Mouse (Mus musculus) urinary bladder, adult 2 months (tissue): ENCODE measurements around the gene Col6a5. TPM values are rescaled to one million over a fixed set of nuclear protein-coding genes. Genes with fewer than 3 reads are reported as not detected.

Experiments used
- DNase-seq: peaks from one replicate; pipeline ENCODE4 v3.0.0; 2022; ENCODE audit warnings: low spot score
- polyA plus RNA-seq: library from polyadenylated mRNA; depleted of rRNA; stranded (reverse); fragments of >200 nt; gene quantifications from 2 replicates; pipeline ENCODE4 v1.2.3, GENCODE M21; 2012; rRNA removed

Col6a5 gene
- 4.1 and 4.8 TPM in 2 replicates for polyA plus RNA-seq

DNA sequence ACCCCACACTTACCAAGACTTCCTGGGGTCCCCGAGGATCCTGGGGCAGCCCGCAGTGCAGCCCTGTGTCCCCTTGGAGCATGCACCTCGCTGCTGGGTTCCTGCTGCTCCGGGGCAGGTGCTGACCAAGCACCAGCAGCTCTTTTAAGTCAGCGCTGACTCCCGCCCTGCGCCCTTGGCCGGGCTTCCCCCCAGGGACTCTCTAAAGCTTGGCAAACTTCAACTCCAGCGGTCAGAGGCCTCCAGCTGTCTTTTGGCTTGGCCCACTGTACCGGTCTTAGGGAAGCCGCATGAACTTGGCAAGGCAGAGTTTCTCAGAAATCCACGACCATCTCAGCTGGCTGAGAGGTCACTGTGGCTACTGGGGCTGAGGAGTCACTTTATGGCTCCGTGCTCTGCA lies at the start of gene Col6a5:
Col6a5 (minus strand) TSS at position 111 of the 400 bp plus-strand sequence.
- no peak for DNase-seq

DNA sequence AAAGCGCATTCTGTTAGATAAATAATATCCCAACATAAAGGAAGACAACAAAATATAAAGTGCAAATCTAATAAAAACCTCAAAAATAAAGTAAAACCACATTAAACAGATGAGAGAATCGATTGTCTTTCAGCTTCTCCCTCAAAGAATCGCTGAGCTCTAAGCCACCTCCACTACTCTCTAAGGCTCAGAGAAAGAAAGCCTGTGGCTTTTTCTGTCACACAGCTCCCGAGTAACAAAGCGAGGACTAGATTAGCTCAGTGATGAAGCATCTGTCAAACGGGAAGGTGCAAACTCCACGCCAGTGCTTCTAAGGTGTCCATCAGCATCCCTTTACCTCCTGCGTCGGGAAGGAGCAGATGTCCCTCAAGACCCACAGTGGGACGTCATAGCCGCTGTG lies 37.5 kb upstream of the Col6a5 start:
- no peak for DNase-seq

DNA sequence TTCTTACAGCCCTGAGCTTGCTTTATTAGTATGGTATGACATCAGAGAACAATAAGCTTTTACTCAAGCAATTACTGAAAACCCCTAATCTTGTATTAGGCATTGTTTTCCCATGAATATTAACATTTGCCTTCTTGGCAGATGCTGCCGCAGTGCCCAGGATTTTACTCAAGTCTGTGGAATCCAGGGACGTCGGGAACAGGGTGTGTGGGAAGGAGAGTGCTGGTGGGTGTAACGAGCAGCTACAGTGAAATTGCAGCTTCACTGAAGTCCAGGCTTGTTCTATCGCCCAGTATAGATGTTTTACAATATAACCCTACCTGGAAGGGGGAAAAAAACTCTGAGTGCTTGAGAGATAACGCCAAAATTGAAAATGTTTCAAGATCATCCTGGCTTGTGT lies 32.0 kb upstream of the Col6a5 start:
- DNase-seq, result no peak

DNA sequence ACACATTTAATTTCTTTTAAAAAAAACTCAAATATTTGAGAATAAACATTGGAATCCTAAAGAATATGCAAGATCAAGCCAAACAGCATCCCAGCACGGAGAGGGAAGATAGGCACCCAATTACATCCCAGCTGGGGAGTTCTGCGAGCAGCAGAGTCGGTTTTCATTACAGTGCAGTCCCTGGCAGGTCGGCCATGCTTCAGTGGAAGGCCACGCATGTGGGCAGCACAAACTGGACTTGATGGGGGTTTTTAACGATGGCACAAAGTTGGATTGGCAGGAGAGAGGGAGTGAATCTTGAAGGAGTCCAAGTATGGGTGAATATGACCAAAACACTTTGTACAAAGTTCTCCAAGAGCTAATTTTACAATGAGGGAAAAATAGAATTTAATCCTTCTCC lies 29.7 kb upstream of the Col6a5 start:
- no peak for DNase-seq

DNA sequence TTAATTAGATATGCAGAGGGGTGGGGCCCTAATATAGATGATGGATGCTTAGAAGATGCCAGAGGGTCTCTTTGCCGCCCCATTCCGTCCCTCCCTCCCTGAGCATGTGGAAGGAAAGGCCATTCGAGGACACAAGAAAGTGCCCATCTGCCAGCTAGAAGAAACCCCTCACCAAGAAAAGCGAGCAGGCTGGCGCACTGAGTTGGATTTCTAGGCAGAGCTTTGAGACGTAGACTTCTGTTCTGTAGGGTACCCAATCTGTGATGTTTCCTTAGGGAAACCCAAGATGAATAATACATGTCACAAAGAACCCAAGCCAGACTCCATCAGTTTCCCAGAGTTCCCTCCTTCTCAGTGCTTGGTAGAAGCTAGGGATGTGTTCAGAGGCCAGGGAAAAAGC lies 29.0 kb upstream of the Col6a5 start:
- DNase-seq, result no peak

DNA sequence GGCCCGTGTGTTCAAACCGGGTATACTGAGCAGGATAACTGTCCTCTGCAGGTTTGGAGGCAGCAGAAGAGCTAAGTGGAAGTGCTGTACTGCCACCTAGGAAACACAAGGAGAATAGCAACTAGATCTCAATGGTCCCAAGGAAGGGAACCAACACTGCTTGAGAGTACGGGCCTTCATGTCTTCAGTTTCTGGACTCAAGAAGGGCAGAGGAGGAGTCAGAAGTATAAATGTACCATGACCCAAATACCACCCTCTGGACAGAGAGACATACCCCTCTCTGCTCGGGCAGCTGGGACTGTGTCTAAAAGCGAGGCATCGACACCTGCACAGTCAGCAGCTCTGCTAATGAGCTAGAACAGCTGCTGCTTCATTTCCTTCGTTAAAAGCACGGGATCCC lies 27.7 kb upstream of the Col6a5 start:
- no peak for DNase-seq

DNA sequence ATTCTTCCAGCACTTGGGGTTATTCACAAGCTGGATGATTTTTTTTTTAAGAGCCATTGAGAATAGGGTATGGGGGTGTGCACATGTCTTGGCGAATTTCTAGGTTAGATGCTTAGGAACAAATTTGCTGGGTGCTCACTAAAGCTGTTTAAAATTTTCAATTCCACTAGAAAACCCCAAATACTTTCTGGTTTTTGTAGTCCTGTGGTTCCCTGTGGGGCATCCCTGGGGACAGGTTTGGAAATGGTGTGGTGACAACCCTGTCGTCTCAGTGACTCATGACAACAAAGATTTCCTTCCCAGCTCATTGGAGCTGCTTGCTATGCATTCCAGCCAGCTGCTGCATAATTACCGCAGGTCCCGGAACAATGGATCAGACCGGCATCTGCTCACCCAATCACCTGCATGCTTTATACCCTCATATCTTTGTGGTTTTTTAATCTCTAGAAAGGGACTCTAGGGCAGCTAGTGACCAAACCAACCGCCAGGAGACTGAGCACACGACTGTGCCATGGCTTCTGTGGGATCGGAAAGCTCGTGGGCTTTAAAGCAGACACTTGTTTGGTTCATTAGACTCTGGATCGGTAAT lies 24.6 kb upstream of the Col6a5 start:
- no peak for DNase-seq

DNA sequence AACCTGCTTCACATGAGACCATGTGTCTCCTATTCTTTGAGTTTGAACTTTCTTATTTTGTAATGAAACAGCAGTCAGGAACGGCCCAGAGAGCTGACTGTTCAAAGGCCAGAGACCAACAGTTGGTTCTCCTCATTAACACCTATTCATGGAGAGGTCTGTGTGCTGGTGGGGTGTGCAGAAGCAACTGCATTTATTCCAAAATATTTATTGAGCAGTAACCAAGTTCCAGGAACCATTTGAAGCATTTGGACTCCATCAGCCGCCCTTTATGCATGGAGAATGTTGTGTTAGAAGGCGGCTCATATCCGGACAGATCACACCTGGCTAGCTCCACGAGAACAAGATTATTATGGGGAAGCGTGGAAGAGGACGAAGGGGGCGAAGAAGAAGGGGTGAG lies 18.0 kb upstream of the Col6a5 start:
- no peak for DNase-seq

DNA sequence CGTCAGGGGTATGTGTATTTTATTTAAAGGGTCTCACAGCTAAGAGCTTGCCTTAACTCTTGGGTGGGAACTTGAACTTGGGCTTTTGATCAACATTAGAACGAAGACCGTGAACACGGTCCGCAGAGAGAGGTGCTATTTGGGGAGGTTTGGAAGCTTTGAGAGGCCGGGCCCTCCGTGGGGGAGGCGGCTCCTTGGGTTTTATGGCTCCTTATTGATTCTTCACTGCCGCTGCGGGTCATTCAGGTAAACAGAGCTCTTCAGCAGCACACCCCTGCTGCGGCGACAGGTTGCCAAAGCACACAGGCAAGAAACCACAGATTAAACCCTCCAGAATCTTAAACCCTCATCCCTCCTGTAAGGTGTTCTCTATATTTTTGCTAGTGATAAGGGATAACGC lies 16.4 kb upstream of the Col6a5 start:
- DNase-seq, result no peak

DNA sequence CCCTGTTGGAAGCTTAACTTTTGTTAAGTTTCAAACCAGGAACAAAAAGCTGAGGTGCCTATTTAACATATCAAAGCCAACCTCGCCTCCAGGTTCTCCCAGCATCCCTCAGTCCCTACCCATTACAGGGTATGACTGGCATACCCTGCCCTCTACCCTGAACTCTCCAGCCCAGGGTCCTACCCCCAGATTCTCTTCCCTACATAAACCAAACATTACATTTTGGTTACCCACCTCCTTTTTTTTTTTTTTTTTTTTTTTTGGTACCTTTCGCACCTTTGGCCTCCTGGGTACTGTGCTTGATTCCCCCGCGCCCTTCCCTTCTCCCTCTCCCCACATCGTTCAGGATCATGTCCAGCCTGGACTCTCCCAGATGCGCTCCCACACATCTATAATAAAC lies 15.9 kb upstream of the Col6a5 start:
- DNase-seq, result no peak

DNA sequence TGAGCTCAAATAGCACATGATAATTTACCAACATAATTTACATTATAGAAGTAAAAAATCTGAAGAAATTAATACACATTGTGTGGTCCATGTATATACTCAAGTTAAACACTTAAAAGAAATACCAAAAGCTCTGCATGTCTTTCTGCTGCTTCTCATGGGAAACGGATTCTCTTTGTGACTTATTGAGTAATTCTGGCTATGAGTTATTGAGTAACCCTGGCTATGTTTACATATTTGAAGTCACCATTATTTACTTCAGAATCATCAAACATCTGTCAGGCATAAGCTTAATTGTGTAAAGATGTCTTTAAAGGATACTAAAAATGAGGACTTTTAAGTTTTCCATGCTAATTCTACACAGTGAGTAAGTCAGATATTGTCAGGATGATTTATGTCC lies 13.3 kb upstream of the Col6a5 start:
- no peak for DNase-seq

DNA sequence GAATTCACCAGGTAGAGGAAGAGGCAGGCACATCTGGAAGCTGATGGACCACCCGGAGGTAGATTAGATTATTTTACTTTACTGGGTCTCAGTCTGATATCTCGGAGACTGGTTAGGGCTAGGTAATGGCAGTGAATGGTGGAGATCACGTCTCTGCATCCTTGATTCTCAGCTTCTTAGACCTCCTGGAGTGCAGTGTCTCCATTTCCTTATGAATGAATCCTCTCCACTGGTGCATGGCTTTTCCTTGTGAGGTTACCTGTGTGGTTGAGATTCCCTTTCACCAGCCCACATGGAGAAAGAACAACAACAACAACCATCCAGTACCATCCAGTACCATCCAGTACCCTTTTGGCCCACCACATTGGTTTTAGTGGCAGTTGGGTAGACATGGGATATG lies 11.6 kb upstream of the Col6a5 start:
- DNase-seq, result no peak

DNA sequence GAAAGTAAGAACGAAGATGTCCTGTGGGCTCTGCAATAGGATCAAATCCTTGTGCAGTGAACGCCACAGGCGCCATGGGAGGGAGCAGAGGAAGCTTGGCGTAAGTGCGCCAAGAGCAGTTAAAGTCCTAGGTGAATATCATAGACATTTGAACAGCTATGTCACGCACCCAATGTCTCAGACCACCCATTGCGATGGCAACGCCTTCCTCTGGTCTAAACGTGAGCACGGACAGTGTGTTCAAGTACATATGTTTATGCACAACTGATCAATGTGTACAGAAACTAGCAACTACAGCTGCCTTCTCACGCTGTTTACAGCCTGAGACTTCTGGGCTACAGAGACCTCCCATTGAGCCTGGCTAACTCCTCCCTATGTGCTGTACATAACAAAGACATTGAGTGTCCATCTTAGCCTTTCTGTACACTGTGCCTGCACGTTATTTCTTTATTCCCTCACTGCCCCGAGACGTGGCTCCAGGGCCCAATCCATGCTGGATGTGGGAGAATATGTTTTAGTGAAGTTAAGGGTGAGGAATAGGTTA lies 11.0 kb upstream of the Col6a5 start:
- DNase-seq, result no peak

DNA sequence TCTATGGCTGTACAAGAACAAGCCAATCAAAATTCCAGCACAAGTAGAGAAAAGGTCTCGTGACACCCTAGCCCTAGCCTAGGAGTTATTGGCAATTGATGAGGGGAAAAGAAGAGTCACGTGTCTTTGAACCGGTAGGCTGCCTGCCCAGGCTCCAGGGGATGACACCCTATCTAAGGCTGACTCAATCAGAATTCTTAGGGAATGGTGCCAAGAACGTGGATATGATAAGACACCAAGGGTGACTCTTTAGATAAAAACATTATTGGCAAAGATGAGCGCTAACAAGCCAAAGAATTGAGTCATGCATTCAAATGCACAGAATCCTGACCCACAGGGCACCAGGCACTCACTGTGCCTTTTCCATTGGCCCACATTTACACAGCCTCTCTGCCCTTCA lies 10.5 kb upstream of the Col6a5 start:
- DNase-seq, result no peak

DNA sequence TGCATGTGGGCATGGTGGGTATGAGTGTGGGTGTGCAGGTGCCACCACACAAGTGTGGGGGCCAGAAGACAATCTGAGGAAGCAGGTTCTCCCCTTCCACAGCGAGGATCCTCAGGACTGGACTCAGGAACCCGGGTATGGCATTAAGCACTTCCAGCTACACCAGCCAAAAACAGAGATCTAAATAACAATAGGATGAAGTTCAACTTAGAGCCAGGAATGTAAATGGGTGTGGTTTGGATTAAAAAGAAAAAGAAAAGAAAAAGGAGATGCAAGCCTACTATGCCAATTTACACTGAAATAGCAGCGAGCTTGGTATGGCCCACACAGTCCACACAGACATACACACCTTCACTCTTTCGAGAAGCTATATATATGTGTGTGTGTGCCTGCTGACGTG lies 7.5 kb upstream of the Col6a5 start:
- DNase-seq, result no peak

DNA sequence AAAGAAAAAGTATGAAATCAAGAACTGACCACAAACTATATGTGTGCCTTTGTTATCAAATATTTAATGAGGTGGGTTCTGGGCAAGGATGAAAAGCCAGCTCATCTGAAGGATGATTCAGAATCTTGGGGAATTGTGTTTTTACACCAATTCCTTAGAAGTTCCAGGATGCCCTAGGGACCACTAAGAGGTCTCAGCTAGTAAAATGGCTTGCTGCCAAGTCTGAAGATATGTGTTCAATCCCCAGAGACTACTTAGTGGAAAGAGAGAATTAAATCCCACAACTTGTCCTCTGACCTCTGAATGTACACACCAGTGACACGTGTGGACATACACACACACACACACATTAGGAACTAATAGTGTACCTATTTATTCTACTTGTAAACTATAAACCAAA lies 1.3 kb downstream of the Col6a5 start:
- no peak for DNase-seq

DNA sequence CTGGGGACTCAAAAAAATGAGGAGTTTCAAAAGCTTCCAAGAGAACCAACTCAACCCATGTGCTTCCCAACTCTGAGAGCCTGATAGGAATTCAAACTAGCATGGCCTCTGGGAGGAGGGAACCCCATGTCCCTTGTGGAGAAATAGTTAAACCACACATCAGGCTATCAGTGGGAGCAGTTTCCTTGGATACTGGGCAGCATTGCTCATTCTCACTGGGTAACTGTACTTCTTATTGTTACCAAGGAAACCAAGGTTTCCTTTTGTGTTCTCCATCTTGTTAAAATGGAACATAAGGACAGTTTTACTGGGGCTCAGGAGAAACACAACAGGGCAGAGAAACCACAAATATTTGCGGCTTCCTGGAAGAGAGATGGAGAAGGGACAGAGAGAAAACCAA lies 10.7 kb downstream of the Col6a5 start:
- no peak for DNase-seq

DNA sequence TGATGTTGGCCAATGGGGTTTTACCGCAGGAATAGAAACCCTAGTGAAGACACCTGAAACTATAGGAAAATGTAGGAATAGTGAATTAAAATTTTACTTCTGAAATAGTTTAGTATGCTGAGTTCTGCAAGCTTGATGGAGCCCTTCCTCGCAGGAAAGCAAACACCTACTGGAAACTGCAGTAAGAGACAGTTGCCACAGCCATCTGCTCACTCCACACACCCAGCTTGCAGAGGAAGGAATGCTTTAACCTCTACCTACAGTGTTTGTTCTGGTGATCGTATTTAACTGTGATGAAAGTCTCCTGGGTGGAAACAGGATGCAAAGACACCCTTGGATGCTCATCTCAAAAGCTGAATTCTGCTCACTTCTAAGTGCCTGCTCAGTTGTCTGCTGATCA lies 12.9 kb downstream of the Col6a5 start:
- DNase-seq, result no peak

DNA sequence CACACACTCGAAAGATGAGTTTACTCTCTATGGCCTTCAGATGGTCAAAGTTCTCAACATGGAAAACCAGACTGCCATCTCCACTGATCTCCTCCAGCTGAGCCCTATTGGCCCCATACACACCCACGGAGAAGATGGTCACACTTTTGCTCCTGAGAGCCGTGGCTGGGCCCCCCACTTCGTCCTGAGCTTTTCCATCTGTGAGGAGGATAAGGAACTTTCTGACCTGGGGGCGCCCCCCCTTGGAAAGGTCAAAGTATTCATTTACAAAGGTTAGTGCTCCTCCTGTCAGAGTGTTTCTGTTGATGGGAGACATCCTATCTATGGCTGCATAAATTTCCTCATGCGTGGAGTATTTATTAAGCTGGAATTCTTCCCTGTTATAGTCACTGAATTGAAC lies 26.6 kb downstream of the Col6a5 start:
- DNase-seq, result no peak

DNA sequence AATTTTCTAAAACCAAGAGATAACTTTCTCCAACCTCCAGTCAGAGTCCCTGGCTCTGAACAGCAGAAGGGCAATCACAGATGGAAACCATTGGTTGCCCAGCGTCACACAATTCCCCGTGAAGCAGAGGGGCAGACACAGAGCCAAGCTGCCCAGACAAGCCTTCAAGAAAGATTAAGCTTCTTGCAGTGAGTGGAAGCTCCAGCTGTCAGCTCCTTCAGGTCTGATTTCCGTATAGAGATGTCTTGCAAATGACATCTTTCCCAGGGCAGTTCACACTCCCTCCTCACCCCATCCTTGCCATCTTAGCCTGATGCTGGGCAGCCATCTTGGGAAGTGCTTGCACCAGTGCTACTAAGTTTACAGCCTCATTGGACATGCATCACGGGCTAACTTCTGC lies 31.2 kb downstream of the Col6a5 start:
- no peak for DNase-seq

DNA sequence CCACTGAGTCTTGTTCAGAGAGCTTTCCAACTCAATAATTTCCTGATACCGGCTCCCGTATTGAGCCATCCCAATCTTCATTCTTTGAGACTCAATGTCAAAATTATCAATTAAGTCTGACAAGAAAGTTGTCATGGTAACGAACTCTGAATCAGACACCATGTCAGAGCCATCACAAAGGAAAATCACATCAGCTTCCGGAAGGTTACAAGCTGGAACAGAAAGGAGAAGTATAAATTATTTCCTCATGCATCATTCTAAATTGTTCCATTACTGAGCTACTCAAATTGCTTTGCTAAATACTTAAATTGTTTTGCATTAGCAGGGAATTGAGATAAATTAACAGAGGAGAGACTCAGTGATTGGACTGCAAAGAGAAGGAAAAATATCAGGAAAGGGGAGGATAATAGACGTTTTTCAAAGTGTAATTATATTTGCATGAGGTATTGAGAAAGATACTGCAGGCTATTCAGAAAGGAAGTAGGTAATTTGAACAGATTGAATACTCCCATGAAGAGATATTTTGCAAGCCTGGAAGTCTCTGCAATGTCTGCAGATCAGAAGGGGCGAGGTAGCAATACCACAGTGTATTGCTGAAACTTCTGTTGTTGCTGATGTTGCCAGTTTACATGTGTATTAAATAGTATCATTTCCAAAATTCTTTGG lies 31.9 kb downstream of the Col6a5 start:
- DNase-seq, result no peak

DNA sequence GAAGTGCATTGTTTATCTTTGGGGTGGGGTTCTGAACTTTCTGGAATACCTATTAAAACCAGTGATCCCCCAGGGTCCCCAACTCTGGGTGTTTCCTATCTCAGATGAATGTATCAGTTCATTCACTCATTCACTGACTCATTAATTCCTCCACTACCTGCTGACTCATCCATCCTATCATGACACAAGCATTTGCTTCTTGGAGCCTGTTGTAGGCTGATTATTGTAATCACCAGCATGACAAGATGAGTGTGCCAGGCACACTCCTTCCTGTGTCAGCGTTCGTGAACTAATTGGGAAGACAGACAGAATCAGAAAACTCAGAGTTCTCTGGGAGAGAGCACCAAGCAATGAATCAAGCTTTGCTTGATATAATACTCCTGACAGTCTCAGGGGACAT lies 36.8 kb downstream of the Col6a5 start:
- no peak for DNase-seq

DNA sequence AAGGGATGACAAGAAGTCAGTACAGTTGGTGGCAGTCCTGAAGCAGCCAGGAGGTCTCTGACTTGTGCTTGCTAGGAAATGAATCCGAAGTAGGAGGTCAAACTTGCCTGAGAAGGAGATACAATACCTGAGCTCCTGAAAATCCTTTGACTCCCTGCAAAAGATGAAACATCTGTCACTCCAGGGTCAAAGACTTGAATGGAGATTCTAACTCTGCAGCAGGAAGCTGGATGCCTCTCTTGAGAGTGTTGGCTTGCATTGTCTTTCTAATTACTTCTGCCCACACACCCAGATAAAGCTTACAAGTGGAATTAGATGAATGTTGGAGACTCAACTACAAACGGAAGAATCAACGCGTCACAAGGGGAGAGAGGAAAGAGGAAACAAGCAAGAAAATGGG lies 45.3 kb downstream of the Col6a5 start:
- no peak for DNase-seq

DNA sequence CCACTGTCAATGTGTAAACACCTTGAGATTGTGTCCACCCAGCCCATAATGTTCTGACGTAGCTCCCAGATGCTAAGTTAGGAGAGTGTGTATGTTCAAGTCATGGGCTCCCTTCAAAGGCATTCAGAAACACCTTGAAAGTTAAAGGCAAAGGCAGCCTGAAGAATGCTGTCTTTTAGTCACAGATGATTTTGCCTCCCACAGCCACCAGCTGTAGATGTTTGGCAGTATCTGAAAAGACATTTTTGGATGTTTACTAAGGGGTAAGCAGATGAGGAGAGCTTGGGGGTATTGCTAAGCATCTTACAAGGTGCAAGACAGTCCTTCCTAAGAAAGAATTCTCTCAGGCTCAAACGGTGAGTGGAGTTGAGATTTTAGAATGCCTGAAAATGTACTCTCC lies 50.3 kb downstream of the Col6a5 start:
- DNase-seq, result no peak
